Mouse (Mus musculus) neural tube, embryonic 13.5 days (tissue): ENCODE data around the gene Mgll. TPM values are rescaled to one million over a fixed set of nuclear protein-coding genes. Genes with fewer than 3 reads are reported as not detected.

Experiments used
- ATAC-seq: fragments of 200-750 bp; cut with Nextera tagmentation; 2 replicates; pipeline ENCODE4 v1.8.0; 2017; ENCODE audit warnings: low read depth, mild to moderate bottlenecking, moderate TSS enrichment, moderate library complexity
- H3K27ac ChIP-seq: fragments of 300-500 bp; sonication (generic); replicated peaks from 2 replicates; pipeline ENCODE4 v1.5.1; 2015; ENCODE audit warnings: moderate library complexity, mild to moderate bottlenecking, inconsistent platforms
- H3K27me3 ChIP-seq: fragments of 300-500 bp; sonication (generic); 2 replicates; pipeline ENCODE4 v1.6.1; 2015; ENCODE audit warnings: mild to moderate bottlenecking, inconsistent platforms
- H3K36me3 ChIP-seq: fragments of 300-500 bp; sonication (generic); 2 replicates; pipeline ENCODE4 v1.6.1; 2015; ENCODE audit warnings: mild to moderate bottlenecking, inconsistent platforms
- H3K4me1 ChIP-seq: fragments of 300-500 bp; sonication (generic); replicated peaks from 2 replicates; pipeline ENCODE4 v1.6.1; 2015; ENCODE audit warnings: inconsistent platforms
- H3K4me2 ChIP-seq: fragments of 300-500 bp; sonication (generic); 2 replicates; pipeline ENCODE4 v1.6.1; 2015; ENCODE audit warnings: inconsistent platforms, mild to moderate bottlenecking, moderate library complexity
- H3K4me3 ChIP-seq: fragments of 300-500 bp; sonication (generic); 2 replicates; pipeline ENCODE4 v1.5.1; 2015; ENCODE audit warnings: mild to moderate bottlenecking, inconsistent platforms
- H3K9ac ChIP-seq: fragments of 300-500 bp; sonication (generic); 2 replicates; pipeline ENCODE4 v1.6.1; 2015; ENCODE audit warnings: moderate library complexity, mild to moderate bottlenecking, inconsistent platforms
- H3K9me3 ChIP-seq: fragments of 300-500 bp; sonication (generic); 2 replicates; pipeline ENCODE4 v1.6.1; 2016; ENCODE audit warnings: inconsistent platforms
- WGBS: fragments of 180-500 bp; shearing (Covaris S2); methylation state at CpG from one replicate; pipeline ENCODE4 v1.1.7; 2015; 5-methylcytosine and 5-hydroxymethylcytosine counted together
- polyA plus RNA-seq: library from polyadenylated mRNA; unstranded; fragments of >200 nt; fragmentation: Nextera tagmentation; extraction: Ambion mirVana; gene quantifications from 2 replicates; pipeline ENCODE4 v1.2.1, GENCODE M21; 2015

The Mgll gene
- polyA plus RNA-seq, 1 experiment from 2014 or later = 32.0 TPM

DNA sequence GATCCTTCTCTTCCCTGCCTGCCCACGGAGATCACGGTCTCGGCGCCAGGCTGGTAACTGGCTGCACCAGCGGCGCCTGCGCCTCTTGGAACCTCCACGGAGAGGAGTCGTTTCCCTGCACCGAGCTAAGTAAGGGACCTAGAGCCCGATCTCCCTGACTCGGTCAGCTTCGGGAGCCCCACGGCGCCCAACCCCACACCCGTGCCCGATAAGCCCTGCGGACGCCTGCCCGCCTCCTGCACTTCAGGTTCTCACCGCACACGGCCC, 117.2 kb downstream of the Mgll start:
- WGBS = under 1% methylated on average over 22 of the region's 22 CpGs
- H3K27me3 ChIP-seq = no peaks in the 10 kb centered on the region
- peak overlapping the region; percentile 79 for H3K4me2 ChIP-seq
- H3K4me3 ChIP-seq = peak overlapping the region; percentile 68
- peak overlapping the region; percentile 91 for H3K27ac ChIP-seq
- peaks cover 36% of the 10 kb centered on the region for H3K4me1 ChIP-seq
- ATAC-seq = peak; percentile 44
- peak overlapping the region; percentile 75 for H3K9ac ChIP-seq
- peaks cover 65% of the 10 kb centered on the region for H3K36me3 ChIP-seq
- no peaks in the 10 kb centered on the region for H3K9me3 ChIP-seq

DNA sequence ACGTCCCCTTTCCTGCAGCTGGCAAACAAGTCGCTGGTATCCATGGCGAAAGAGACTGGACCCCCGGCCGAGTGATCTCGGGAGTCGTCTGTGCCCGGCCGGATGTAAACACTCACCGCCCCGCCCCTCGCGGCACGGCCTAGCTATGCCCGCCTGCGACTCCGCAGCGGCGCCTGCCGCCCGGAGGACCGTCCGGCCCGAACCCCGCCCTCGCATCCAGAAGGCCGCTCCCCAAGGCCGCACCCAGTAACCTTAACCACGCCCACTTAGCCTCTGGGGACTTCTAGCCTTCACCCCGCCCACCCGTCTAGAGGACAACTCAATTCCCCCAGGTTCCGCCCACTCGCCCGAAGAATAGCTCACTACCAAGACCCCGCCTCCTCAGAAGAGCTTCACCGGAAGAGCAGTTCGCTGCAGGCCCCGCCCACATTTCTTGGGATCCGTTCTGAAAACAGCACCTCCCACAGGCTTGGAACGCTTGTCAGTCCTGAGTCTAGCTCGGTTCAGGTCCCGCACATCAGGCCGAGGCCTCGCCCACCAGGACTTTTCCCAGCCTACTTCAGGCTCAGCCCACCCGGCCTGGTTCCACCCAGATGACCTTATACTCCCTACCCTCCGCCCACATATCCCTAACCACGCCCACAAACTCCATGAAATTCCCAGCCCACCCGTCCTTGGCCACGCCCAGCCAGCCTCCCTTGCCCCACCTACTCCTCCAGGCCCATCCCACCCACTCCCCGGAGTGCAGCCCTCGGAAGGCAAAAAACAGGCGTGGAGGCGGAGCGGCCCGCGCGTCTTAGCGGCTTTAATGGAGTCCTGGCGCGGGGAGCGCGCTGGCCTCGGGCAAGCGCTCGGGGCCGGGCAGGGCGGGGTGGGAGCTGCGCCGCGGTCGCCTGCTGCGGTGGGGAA, 117.8 kb downstream of the Mgll start, which contains the start of gene Abtb1:
Gene Abtb1 (minus strand): TSS at position 204 of the 909 bp plus-strand sequence.
- under 1% methylated on average over 71 of the region's 72 CpGs for WGBS
- H3K36me3 ChIP-seq = peaks cover 63% of the 10 kb centered on the region

DNA sequence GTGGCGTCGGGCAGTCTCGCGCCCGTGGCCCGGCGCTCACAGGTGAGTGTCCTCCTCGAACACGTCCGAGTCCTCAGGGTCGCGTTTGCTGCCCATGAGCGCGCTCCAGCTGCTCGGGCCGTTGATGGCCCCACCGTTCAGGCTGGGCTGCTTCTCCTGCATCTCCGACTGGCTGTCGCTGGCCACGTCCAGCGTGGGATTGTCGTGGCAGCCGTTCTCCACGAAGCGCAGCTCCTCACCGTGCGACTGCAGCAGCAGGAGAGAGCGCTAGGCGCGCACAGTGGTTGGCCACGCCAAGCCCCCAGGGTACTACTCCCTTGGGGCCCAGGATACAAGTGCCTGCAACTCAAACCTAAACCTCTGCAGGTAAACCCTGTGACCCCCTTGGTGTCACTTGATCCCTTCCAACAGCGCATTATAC, 118.5 kb downstream of the Mgll start:
- H3K9ac ChIP-seq = peak overlapping the region; percentile 75
- WGBS = under 1% methylated on average over 29 of the region's 32 CpGs
- H3K4me3 ChIP-seq = peak overlapping the region; percentile 68
- H3K9me3 ChIP-seq = no peaks in the 10 kb centered on the region
- H3K4me2 ChIP-seq = peak overlapping the region; percentile 79
- H3K27ac ChIP-seq = peak overlapping the region; percentile 91
- no peaks in the 10 kb centered on the region for H3K27me3 ChIP-seq
- no peak for ATAC-seq
- peaks cover 41% of the 10 kb centered on the region for H3K4me1 ChIP-seq
- peaks cover 63% of the 10 kb centered on the region for H3K36me3 ChIP-seq

More for the DNA sequence above, 117.8 kb downstream of the Mgll start, which contains the start of gene Abtb1:
- H3K4me3 ChIP-seq = peak within 1 kb of the TSS; percentile 68
- ATAC-seq = peak; percentile 96
- peak within 1 kb of the TSS; percentile 91 for H3K27ac ChIP-seq
- peak within 1 kb of the TSS; percentile 79 for H3K4me2 ChIP-seq
- H3K9ac ChIP-seq = peak within 1 kb of the TSS; percentile 75
- H3K4me1 ChIP-seq = peaks cover 36% of the 10 kb centered on the region
- no peaks in the 10 kb centered on the region for H3K9me3 ChIP-seq
- H3K27me3 ChIP-seq = no peaks in the 10 kb centered on the region

DNA sequence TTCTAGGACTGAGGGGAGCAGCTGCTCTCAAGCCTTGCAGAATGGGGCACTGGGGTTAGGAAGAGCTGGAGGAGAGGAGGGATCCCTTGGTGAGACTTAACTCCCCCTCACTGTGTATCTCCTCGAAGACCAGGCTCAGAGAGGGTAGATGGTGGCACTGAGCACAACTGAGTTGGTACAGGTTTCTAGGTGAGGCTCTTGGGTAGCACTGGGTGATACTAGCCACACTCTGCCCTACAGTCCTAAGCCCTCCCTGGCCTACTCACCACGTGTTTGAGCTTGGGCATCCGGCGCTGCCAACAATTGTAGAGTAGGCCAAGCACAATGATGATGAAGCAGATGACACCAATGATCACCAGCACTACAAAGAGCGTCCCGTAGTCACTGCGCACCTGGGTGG, 119.0 kb downstream of the Mgll start:
- H3K36me3 ChIP-seq = peaks cover 63% of the 10 kb centered on the region
- no peaks in the 10 kb centered on the region for H3K9me3 ChIP-seq
- 74% methylated on average over 7 of the region's 7 CpGs for WGBS
- ATAC-seq = no peak
- no peaks in the 10 kb centered on the region for H3K27me3 ChIP-seq
- peak overlapping the region; percentile 79 for H3K4me2 ChIP-seq
- H3K27ac ChIP-seq = peak overlapping the region; percentile 91
- H3K4me3 ChIP-seq = peak overlapping the region; percentile 68
- H3K4me1 ChIP-seq = peaks cover 45% of the 10 kb centered on the region
- peak overlapping the region; percentile 75 for H3K9ac ChIP-seq

DNA sequence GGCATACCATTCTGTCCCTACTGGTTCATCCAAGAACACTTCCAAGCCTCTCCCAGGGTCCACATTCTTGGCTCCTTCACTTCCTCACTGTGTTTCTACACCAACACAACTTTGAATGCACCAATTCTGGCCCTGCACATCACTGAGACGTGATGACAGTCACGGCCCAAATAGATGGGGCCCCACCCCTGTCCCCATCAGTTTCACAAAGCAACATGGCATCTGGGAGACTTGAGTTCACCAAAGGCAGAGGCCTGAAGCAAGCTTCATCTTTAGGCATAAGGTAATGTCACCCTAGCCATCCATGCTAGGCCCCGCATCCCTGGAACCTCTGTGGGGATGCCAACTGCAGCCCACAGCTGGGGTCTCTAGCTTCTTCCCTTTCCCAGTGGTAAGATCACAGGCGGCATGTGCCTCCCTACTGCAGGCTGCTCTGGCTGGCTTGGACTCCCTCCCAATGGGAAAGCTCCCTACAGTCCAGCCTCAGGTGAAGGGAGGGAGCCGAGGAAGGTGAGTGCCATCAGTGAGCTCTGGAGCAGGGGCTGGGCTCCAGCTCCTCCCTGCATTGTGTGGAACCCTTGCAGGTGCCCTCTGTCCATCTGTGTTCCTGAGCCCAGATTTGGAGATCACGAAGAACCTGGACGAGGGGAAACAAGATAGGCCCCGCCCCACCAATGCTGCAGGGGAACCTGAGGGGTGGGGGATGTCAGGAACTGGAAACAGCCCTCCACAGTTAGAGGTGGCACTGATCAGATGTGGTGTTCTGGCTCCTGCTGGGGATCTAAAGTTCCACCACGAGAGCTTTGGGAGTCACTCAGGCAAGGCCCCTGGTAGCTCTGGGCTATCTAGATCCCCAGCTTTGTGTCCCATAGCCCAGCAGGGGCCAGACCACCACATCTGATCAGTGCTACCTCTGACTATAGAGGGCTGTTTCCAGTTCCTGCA, 119.8 kb downstream of the Mgll start:
- 77% methylated on average over 9 of the region's 9 CpGs for WGBS
- no peak overlapping the region for H3K9ac ChIP-seq
- no peaks in the 10 kb centered on the region for H3K9me3 ChIP-seq
- peaks cover 52% of the 10 kb centered on the region for H3K4me1 ChIP-seq
- H3K4me2 ChIP-seq = no peak overlapping the region
- H3K36me3 ChIP-seq = peaks cover 63% of the 10 kb centered on the region
- ATAC-seq = no peak
- H3K27me3 ChIP-seq = no peaks in the 10 kb centered on the region
- no peak overlapping the region for H3K27ac ChIP-seq
- no peak overlapping the region for H3K4me3 ChIP-seq

DNA sequence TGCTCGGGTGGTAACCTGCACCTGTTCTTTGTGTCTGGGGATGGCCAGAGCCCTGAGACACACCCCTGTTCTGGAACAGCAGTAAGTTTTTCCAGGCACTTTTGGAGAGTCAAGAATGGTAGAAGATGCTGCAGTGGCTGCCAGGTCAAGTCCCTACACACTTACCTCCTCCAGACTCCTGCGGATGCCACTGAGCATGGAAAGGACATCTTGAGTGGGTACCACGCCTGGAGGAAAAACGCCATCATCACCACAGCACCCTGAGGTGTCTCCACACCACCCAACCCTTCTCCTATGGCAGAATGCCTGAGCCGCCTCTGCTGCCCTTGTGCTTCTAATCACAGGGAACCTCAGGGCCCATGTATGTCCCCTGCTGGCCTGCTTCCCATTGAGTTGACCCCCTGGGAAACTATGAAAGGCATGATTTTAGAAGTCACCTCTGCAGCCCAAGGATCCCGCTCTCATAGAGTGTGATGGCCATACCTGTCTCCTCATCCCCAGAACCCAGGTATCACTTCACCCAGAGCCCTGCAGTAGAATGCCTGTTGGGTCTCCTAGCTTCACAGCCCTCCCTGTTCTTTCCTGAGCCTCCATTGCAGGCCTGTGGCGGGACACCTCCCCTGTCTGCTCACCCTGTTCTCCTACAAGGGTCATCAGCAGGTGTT, 120.8 kb downstream of the Mgll start:
- no peak overlapping the region for H3K9ac ChIP-seq
- H3K36me3 ChIP-seq = peaks cover 65% of the 10 kb centered on the region
- no peak for ATAC-seq
- no peak overlapping the region for H3K27ac ChIP-seq
- H3K4me2 ChIP-seq = no peak overlapping the region
- peaks cover 46% of the 10 kb centered on the region for H3K4me1 ChIP-seq
- H3K9me3 ChIP-seq = no peaks in the 10 kb centered on the region
- 91% methylated on average over 7 of the region's 7 CpGs for WGBS
- H3K27me3 ChIP-seq = no peaks in the 10 kb centered on the region
- no peak overlapping the region for H3K4me3 ChIP-seq

DNA sequence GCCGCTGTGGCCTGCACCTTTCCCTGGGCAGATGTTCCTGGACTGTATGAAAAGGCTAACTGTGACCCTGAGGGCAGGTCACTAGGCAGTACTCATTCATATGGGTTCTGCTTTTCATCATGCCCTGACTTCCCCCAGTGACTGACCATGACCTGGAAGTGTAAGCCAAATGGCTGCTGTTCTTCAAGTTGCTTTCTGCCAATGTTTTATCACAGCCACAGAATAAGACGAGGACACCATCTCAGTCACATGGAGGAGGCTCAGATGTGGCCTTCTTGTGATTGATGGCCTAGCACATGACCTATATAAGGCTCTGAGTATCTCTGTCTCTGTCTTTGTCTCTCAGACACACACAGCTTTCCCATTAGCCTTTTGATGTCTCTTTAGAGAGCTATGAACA, 123.4 kb downstream of the Mgll start:
- H3K36me3 ChIP-seq = peaks cover 86% of the 10 kb centered on the region
- H3K27me3 ChIP-seq = no peaks in the 10 kb centered on the region
- H3K4me3 ChIP-seq = no peak overlapping the region
- H3K9me3 ChIP-seq = no peaks in the 10 kb centered on the region
- H3K27ac ChIP-seq = peak overlapping the region; percentile 7; the same call in 1 of the 2 replicates
- ATAC-seq = no peak
- peaks cover 31% of the 10 kb centered on the region for H3K4me1 ChIP-seq
- H3K9ac ChIP-seq = no peak overlapping the region
- 45% methylated on average over 2 of the region's 2 CpGs for WGBS
- H3K4me2 ChIP-seq = no peak overlapping the region

DNA sequence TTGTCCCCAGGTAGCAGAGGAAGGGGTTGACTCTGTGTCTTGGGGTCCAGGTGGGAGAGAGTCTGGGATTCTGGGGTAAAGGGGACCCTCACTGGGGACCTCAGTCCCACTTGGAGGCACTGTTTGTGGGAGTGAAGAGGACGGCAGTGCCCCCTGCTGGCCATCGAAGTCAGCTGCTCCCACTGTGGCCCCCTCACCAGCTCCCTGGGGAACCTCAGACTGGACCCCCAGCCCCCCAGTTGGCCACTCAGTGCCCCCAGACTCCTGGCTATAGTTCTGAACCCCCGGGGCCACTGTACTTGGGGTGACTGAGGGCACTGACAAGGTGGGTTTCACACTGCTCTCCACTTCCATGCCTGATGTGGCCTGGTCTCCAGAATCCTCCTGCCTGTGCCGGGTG, 125.1 kb downstream of the Mgll start:
- H3K27me3 ChIP-seq = no peaks in the 10 kb centered on the region
- H3K4me3 ChIP-seq = no peak overlapping the region
- no peaks in the 10 kb centered on the region for H3K9me3 ChIP-seq
- no peak for ATAC-seq
- H3K36me3 ChIP-seq = peaks cover 91% of the 10 kb centered on the region
- 40% methylated on average over 4 of the region's 4 CpGs for WGBS
- H3K9ac ChIP-seq = no peak overlapping the region
- 0 out of 2 replicates have a peak overlapping the region, but pooled peaks have one; percentile 38 for H3K27ac ChIP-seq
- H3K4me1 ChIP-seq = peaks cover 26% of the 10 kb centered on the region; the same call in 1 of the 2 replicates
- no peak overlapping the region for H3K4me2 ChIP-seq

DNA sequence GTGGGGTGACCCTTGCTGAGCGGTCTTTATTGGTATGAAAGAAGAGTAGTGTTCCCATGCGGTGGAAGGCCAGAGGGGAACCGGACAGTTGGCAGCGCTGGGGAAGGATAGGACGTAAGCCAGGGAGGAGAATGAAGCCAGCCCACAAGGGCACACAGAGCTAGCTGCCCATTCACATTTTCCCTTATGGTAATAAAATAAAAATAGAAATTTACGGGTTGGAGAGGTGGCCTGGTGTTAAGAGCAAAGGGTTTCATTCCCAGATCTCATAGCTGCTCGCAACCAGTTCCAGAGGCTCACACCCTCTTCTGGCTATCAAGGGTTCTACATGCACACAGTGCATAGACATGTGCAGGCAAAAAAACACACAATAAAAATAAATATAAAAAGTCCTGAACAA, 125.8 kb downstream of the Mgll start:
- no peak overlapping the region for H3K9ac ChIP-seq
- WGBS = 88% methylated on average over 7 of the region's 7 CpGs
- H3K4me1 ChIP-seq = peaks cover 33% of the 10 kb centered on the region; the same call in 1 of the 2 replicates
- no peak overlapping the region for H3K4me2 ChIP-seq
- ATAC-seq = no peak
- no peak overlapping the region for H3K27ac ChIP-seq
- no peak overlapping the region for H3K4me3 ChIP-seq
- H3K36me3 ChIP-seq = peaks cover 91% of the 10 kb centered on the region
- H3K9me3 ChIP-seq = no peaks in the 10 kb centered on the region
- no peaks in the 10 kb centered on the region for H3K27me3 ChIP-seq

DNA sequence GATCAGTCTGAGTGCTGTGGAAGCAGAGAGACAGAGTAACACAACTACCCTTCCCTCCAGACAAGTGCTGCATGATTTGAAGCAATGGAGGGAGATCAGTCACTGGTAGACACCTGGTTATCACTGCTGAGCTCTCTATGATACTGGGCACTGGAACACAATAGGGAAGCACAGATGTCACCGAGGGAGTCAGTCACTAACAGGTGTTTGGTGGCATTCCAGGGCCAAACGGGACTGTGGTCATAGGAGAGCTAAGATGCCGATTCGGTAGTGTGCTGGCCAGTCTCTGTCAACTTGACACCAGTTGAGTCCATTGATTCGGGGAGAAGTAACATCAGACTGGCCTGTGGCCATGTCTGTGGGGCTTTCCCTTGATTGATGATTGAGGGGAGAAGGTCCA, 130.3 kb downstream of the Mgll start:
- Histone ChIP-seq H3K27ac (no peak overlapping the region), H3K4me1 (peaks cover 37% of the 10 kb centered on the region), H3K9ac (no peak overlapping the region), H3K36me3 (peaks cover 83% of the 10 kb centered on the region), H3K27me3 (no peaks in the 10 kb centered on the region), H3K4me3 (no peak overlapping the region), H3K9me3 (no peaks in the 10 kb centered on the region), H3K4me2 (no peak overlapping the region)
- ATAC-seq = no peak
- WGBS = 72% methylated on average over 5 of the region's 5 CpGs

DNA sequence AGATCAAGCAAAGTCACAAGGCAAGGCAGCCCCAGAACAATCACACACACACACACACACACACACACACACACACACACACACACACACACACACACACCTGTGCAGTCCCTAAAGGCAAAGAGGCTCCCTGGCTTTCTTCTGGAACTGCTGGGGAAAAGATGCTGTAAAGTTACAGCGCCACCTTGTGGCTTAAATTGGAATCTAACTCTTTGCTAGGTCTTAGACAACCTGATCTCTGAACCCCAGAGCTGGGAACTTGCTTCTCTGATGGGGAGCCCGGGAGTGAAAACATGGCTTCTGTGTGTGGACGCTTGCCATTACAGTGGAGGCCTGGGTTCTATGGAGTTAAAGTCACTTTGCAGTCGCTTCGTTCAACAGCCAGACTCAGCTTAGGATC, 131.4 kb downstream of the Mgll start:
- H3K4me1 ChIP-seq = peaks cover 37% of the 10 kb centered on the region
- no peak overlapping the region for H3K4me3 ChIP-seq
- WGBS = 21% methylated on average over 5 of the region's 5 CpGs
- no peaks in the 10 kb centered on the region for H3K9me3 ChIP-seq
- no peaks in the 10 kb centered on the region for H3K27me3 ChIP-seq
- peaks cover 83% of the 10 kb centered on the region for H3K36me3 ChIP-seq
- no peak overlapping the region for H3K27ac ChIP-seq
- H3K9ac ChIP-seq = no peak overlapping the region
- no peak for ATAC-seq
- no peak overlapping the region for H3K4me2 ChIP-seq
